ENCODE assay signal across 9 mouse cellular contexts in genomic region chr14:72158537-72159323, GRCm38 (mm10).
DNase-seq lines count a peak whose midpoint lies in the region; ATAC-seq lines count a peak whose summit lies in the region.
"Had no signal": no experiment of that assay in that cellular context is flagged by ENCODE, and none has a peak within 500 bp of the region (broad histone marks: within the 10 kb centered on the region; RNA-seq: fewer than 3 reads in every experiment).

No protein-coding gene starts in this region.

- H3K27ac ChIP-seq in heart, embryonic 15.5 days = no peak overlapping the region
- H3K27ac ChIP-seq in limb, embryonic 13.5 days = no peak overlapping the region

- ATAC-seq in heart, embryonic 15.5 days (replicated peaks; ENCODE audit: insufficient number of reproducible peaks, insufficient read depth, low FRiP score, low read depth) = no peak
- peak; percentile 82 for ATAC-seq in limb, embryonic 13.5 days (ENCODE audit: low FRiP score, low read depth)

- peak overlapping the region; percentile 22; the same call in 1 of the 2 replicates for H3K4me2 ChIP-seq in heart, embryonic 15.5 days
- peak overlapping the region; percentile 60 for H3K4me2 ChIP-seq in limb, embryonic 13.5 days (replicated peaks)

- H3K4me3 ChIP-seq in heart, embryonic 15.5 days = no peak overlapping the region
- H3K4me3 ChIP-seq in limb, embryonic 13.5 days = peak overlapping the region; percentile 30
- H3K4me3 ChIP-seq: megakaryocyte, embryonic 14.5 days had no signal

- DNase-seq in heart, adult 18-20 months = peak; percentile 4 to 26
- DNase-seq in heart, postnatal 25 days (ENCODE audit: low spot score) = no peak
- peak; percentile 47 for DNase-seq in brain, adult 2 months (ENCODE audit: low read depth, low spot score)
- DNase-seq in retina, embryonic 14.5 days (ENCODE audit: low spot score) = peak; percentile 24
- DNase-seq in thymus, postnatal 0 days (ENCODE audit: low spot score) = no peak
- no peak for DNase-seq in right cerebral cortex, postnatal 14 days

- no peaks in the 10 kb centered on the region for H3K36me3 ChIP-seq in heart, embryonic 15.5 days
- no peaks in the 10 kb centered on the region for H3K36me3 ChIP-seq in limb, embryonic 13.5 days

- intact Hi-C loops in heart, postnatal 25 days (cut with DNase I) = no loop called here

- no peaks in the 10 kb centered on the region for H3K27me3 ChIP-seq in heart, embryonic 15.5 days
- H3K27me3 ChIP-seq in limb, embryonic 13.5 days = 0 out of 2 replicates have a peak, but pooled peaks cover 3% of the 10 kb centered on the region

- no peak overlapping the region for H3K9ac ChIP-seq in heart, embryonic 15.5 days
- H3K9ac ChIP-seq in limb, embryonic 13.5 days = no peak overlapping the region; the same call in 1 of the 2 replicates

- H3K9me3 ChIP-seq in heart, embryonic 15.5 days (replicated peaks) = no peaks in the 10 kb centered on the region
- H3K9me3 ChIP-seq in limb, embryonic 13.5 days = no peaks in the 10 kb centered on the region

- no peaks in the 10 kb centered on the region for H3K4me1 ChIP-seq in heart, embryonic 15.5 days (replicated peaks)
- H3K4me1 ChIP-seq in limb, embryonic 13.5 days = peaks cover 9% of the 10 kb centered on the region
- H3K4me1 ChIP-seq: megakaryocyte, embryonic 14.5 days had no signal

- 26% methylated on average over 13 of the region's 13 CpGs for WGBS in heart, embryonic 15.5 days
- WGBS in limb, embryonic 13.5 days = 3% methylated on average over 13 of the region's 13 CpGs

Comparison
In these comparisons a context has a peak if more than half of its experiments do, and no peak if none do; other contexts are left out.
1. DNase-seq: peak in heart, adult 18-20 months (2 of 2), brain, adult 2 months (single experiment) and retina, embryonic 14.5 days (single experiment); none in heart, postnatal 25 days (single experiment), thymus, postnatal 0 days (single experiment) and right cerebral cortex, postnatal 14 days (single experiment).